Mouse (Mus musculus) midbrain, embryonic 11.5 days (tissue): ENCODE data around the gene Ppih. TPM values are rescaled to one million over a fixed set of nuclear protein-coding genes. Genes with fewer than 3 reads are reported as not detected.

Experiments used
- ATAC-seq: fragments of 200-750 bp; cut with Nextera tagmentation; 2 replicates; pipeline ENCODE4 v1.8.0; 2017; ENCODE audit warnings: moderate TSS enrichment, moderate library complexity; ENCODE audit not compliant: low FRiP score
- DNase-seq: peaks from one replicate; pipeline ENCODE4 v3.0.0; 2015; ENCODE audit warnings: low spot score; ENCODE audit errors: missing footprints
- H3K27ac ChIP-seq: fragments of 300-500 bp; sonication (generic); 2 replicates; pipeline ENCODE4 v1.5.1; 2014; ENCODE audit warnings: low read depth, low read length
- H3K27me3 ChIP-seq: fragments of 300-500 bp; sonication (generic); 2 replicates; pipeline ENCODE4 v1.6.1; 2014; ENCODE audit warnings: mild to moderate bottlenecking, low read length, moderate library complexity, mixed read lengths; ENCODE audit not compliant: control insufficient read depth, insufficient read depth
- H3K36me3 ChIP-seq: fragments of 300-500 bp; sonication (generic); 2 replicates; pipeline ENCODE4 v1.6.1; 2014; ENCODE audit warnings: mild to moderate bottlenecking, low read length, moderate library complexity, mixed read lengths; ENCODE audit not compliant: control insufficient read depth, insufficient read depth
- H3K4me1 ChIP-seq: fragments of 300-500 bp; sonication (generic); 2 replicates; pipeline ENCODE4 v1.6.1; 2014; ENCODE audit warnings: low read length; ENCODE audit not compliant: control insufficient read depth, insufficient read depth
- H3K4me2 ChIP-seq: fragments of 300-500 bp; sonication (generic); 2 replicates; pipeline ENCODE4 v1.6.1; 2014; ENCODE audit warnings: mild to moderate bottlenecking, moderate library complexity
- H3K4me3 ChIP-seq: fragments of 300-500 bp; sonication (generic); 2 replicates; pipeline ENCODE4 v1.5.1; 2014; ENCODE audit warnings: low read depth, low read length
- H3K9ac ChIP-seq: fragments of 300-500 bp; sonication (generic); 2 replicates; pipeline ENCODE4 v1.6.1; 2014; ENCODE audit warnings: low read length
- H3K9me3 ChIP-seq: fragments of 300-500 bp; sonication (generic); 2 replicates; pipeline ENCODE4 v1.6.1; 2016; ENCODE audit warnings: low read length; ENCODE audit not compliant: control insufficient read depth
- WGBS: fragments of 180-500 bp; shearing (Covaris S2); extraction: QIAGEN DNeasy Blood & Tissue Kit; methylation state at CpG from one replicate; pipeline ENCODE4 v1.1.7; 2014; 5-methylcytosine and 5-hydroxymethylcytosine counted together
- polyA plus RNA-seq: library from polyadenylated mRNA; unstranded; fragments of >200 nt; fragmentation: Nextera tagmentation; extraction: Ambion mirVana; gene quantifications from 2 replicates; pipeline ENCODE4 v1.2.1, GENCODE M21; 2014

Ppih gene
- polyA plus RNA-seq, 1 experiment from 2014 or later: 124 TPM

- no peak overlapping the region for H3K4me3 ChIP-seq
- H3K4me2 ChIP-seq: no peak overlapping the region
- no peaks in the 10 kb centered on the region for H3K4me1 ChIP-seq
- no peak overlapping the region for H3K9ac ChIP-seq
- no peak overlapping the region for H3K27ac ChIP-seq
- H3K9me3 ChIP-seq: no peaks in the 10 kb centered on the region
- H3K36me3 ChIP-seq: peaks cover 42% of the 10 kb centered on the region
- 74% methylated on average over 2 of the region's 2 CpGs for WGBS
- DNase-seq (no peak), ATAC-seq (no peak)
- no peaks in the 10 kb centered on the region for H3K27me3 ChIP-seq
These were observed 45.1 kb downstream of the Ppih start for GRCm38 (mm10) chr4:119275226-119275625.

- Histone ChIP-seq H3K9me3 (no peaks in the 10 kb centered on the region), H3K27me3 (no peaks in the 10 kb centered on the region), H3K36me3 (peaks cover 42% of the 10 kb centered on the region), H3K4me3 (no peak overlapping the region), H3K9ac (no peak overlapping the region), H3K27ac (no peak overlapping the region), H3K4me2 (no peak overlapping the region), H3K4me1 (no peaks in the 10 kb centered on the region)
- DNase-seq (no peak), ATAC-seq (no peak)
- 91% methylated on average over 1 of the region's 1 CpGs for whole genome bisulfite sequencing
These were observed 45.7 kb downstream of the Ppih start for GRCm38 (mm10) chr4:119274627-119275026.

GRCm38 (mm10) chr4:119266606-119267005 is 53.7 kb downstream of the Ppih start:
- ATAC-seq (no peak), DNase-seq (no peak)
- Histone ChIP-seq H3K4me3 (no peak overlapping the region), H3K27ac (no peak overlapping the region), H3K4me2 (no peak overlapping the region), H3K27me3 (no peaks in the 10 kb centered on the region), H3K9ac (no peak overlapping the region), H3K9me3 (no peaks in the 10 kb centered on the region), H3K4me1 (no peaks in the 10 kb centered on the region), H3K36me3 (peaks cover 6% of the 10 kb centered on the region)
- 80% methylated on average over 13 of the region's 13 CpGs for WGBS

DNA sequence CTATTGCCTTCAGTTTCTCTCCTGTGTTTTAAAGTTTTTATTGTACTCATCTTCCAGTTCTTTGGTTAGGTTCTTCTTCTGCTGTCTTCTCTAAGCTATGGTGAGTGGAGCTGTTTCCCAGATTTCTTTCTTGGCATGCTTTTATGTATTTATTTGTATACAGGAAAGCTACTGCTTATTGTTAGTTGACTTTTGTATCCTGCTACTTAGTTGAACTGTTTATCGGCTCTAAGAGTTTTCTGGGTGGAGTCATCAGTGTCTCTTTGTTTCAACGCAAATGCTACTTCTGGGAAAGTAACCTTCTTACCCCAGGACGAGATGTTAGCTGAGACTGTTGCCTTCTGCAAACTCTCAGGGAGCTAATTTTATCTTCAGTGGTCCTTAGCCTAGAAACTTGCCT is 56.9 kb downstream of the Ppih start:
- Histone ChIP-seq H3K4me1 (no peaks in the 10 kb centered on the region), H3K4me2 (no peak overlapping the region), H3K36me3 (no peaks in the 10 kb centered on the region), H3K27ac (no peak overlapping the region), H3K9ac (no peak overlapping the region), H3K4me3 (no peak overlapping the region), H3K27me3 (no peaks in the 10 kb centered on the region), H3K9me3 (no peaks in the 10 kb centered on the region)
- WGBS: 80% methylated on average over 3 of the region's 3 CpGs
- DNase-seq: no peak
- no peak for ATAC-seq

GRCm38 (mm10) chr4:119262483-119262882 is 57.9 kb downstream of the Ppih start:
- H3K9me3 ChIP-seq: no peaks in the 10 kb centered on the region
- H3K27me3 ChIP-seq: no peaks in the 10 kb centered on the region
- 95% methylated on average over 5 of the region's 5 CpGs for WGBS
- no peaks in the 10 kb centered on the region for H3K4me1 ChIP-seq
- no peak overlapping the region for H3K4me3 ChIP-seq
- no peak overlapping the region for H3K4me2 ChIP-seq
- no peak for ATAC-seq
- H3K9ac ChIP-seq: no peak overlapping the region
- no peak overlapping the region for H3K27ac ChIP-seq
- H3K36me3 ChIP-seq: no peaks in the 10 kb centered on the region
- no peak for DNase-seq

DNA sequence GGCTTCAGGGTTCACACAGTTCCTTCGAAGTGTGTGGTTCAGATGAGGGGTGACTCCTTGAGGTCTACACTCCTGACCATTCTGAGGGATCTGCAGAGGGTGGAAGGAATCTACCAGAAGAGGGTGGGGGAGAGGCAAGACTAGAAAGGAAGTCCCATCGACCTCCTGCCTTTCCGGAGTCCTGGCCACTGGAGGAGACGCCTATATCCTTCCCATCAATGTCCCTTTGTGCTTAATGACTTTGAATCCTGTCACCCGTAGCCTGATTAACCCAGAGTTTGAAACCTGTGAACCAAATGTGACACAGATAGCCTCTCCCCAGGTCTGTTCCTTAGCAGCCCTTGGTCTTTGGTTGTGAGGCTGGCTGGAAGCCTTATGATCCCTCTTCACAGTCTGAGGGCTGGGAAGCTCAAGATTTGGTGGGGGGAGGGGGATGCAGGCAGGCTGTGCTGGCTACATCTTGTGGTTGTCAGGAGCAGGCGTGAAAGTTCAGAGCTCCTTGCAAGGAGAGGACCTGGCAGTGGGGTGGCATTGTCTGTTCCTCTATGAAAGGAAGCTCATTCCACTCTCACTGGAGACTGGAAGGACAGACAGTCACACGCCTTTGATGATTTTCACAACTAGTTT is 59.1 kb downstream of the Ppih start:
- no peak overlapping the region for H3K4me2 ChIP-seq
- H3K27ac ChIP-seq: no peak overlapping the region
- no peaks in the 10 kb centered on the region for H3K9me3 ChIP-seq
- no peak overlapping the region for H3K4me3 ChIP-seq
- H3K9ac ChIP-seq: no peak overlapping the region
- H3K36me3 ChIP-seq: no peaks in the 10 kb centered on the region
- no peaks in the 10 kb centered on the region for H3K27me3 ChIP-seq
- DNase-seq (no peak), ATAC-seq (no peak)
- 60% methylated on average over 7 of the region's 7 CpGs for WGBS
- no peaks in the 10 kb centered on the region for H3K4me1 ChIP-seq

DNA sequence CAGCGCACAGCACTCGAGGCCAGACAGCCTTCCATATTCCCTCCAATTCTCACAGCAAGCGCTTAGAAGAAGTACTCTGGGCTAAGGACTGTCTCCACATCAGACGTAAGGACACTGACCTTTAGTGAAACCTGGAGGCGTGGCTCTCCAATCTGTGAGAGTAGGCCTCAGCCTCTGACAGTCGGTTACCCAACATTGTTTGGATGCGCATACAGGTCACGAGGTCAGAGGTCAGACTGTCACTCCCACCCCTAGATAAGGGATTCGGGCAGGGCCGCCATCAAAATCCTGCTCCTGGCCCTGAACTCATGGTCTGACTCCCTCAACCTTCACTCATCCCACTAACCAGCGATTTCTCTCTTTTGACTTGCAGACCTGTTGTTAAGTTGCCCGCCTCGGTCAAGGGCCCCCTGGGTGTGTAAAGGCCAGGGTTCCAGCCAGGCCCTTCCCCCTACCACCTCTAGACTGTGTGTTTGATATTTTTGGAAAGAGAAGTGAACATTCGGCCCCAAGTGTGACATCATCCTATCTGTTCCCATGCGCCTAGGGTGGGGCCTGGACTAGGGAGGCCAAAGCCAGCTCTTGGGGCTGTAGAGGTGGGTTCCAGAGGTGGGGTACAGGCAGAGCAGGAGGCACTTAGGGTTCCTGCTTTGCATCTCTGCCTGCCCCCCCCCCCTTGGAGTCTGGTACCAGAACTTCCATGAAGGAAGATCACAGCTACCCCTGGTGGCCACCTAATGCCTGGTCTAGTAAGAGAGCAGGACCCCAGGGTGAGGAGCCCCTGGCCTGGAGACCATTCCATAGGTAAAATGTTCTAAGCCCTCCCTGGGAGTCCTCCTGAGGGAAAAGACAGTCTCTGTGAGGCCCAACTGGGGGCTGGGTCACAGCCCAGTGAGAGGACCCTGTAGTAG is 60.7 kb downstream of the Ppih start:
- Histone ChIP-seq H3K4me3 (no peak overlapping the region), H3K9me3 (no peaks in the 10 kb centered on the region), H3K4me2 (no peak overlapping the region), H3K27me3 (no peaks in the 10 kb centered on the region), H3K27ac (no peak overlapping the region), H3K9ac (no peak overlapping the region), H3K36me3 (no peaks in the 10 kb centered on the region), H3K4me1 (peaks cover 4% of the 10 kb centered on the region)
- no peak for DNase-seq
- ATAC-seq: no peak
- 74% methylated on average over 15 of the region's 15 CpGs for WGBS

DNA sequence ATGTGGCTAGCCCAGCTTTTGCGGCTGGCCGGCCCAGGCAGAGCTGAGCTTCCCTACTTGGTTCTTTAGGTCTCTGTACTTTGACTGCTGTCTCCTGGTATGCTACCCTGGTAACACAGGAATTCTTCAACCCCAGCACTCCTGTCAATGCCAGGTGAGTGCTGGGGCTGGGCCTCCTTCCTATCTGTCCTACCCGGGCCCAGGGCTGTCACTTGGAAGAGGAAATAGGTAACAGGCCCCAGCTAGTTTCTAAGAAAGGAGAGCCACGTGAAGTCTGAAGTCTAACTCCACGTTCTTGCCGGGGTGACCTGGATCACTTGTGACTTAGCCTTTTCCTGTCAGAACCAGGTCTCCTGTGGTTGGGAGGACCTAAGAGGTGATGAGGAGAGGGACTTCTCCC is 63.3 kb downstream of the Ppih start:
- H3K27ac ChIP-seq: no peak overlapping the region
- no peak overlapping the region for H3K4me3 ChIP-seq
- H3K9me3 ChIP-seq: no peaks in the 10 kb centered on the region
- H3K4me1 ChIP-seq: peaks cover 14% of the 10 kb centered on the region
- no peak overlapping the region for H3K4me2 ChIP-seq
- H3K27me3 ChIP-seq: no peaks in the 10 kb centered on the region
- H3K9ac ChIP-seq: no peak overlapping the region
- ATAC-seq (no peak), DNase-seq (no peak)
- 81% methylated on average over 6 of the region's 6 CpGs for WGBS
- no peaks in the 10 kb centered on the region for H3K36me3 ChIP-seq

- H3K27me3 ChIP-seq: no peaks in the 10 kb centered on the region
- peak within 1 kb of the TSS; percentile 57 for H3K27ac ChIP-seq
- no peaks in the 10 kb centered on the region for H3K36me3 ChIP-seq
- H3K4me3 ChIP-seq: no peak within 1 kb of the TSS
- 0 out of 2 replicates have a peak within 1 kb of the TSS, but pooled peaks have one; percentile 6 for H3K4me2 ChIP-seq
- H3K4me1 ChIP-seq: peaks cover 14% of the 10 kb centered on the region
- WGBS: 70% methylated on average over 12 of the region's 12 CpGs
- ATAC-seq (no peak), DNase-seq (no peak)
- H3K9ac ChIP-seq: peak within 1 kb of the TSS; percentile 44
- H3K9me3 ChIP-seq: no peaks in the 10 kb centered on the region
These were observed 65.0 kb downstream of the Ppih start, which contains the start of gene Cldn19 for GRCm38 (mm10) chr4:119255351-119255750. Gene Cldn19, plus strand, starts transcription at chr4:119255414.
